Mouse (Mus musculus) adrenal gland, adult 18-20 months (tissue): ENCODE results near the gene Lsamp. TPM values are rescaled to one million over a fixed set of nuclear protein-coding genes. Genes with fewer than 3 reads are reported as not detected.

ENCODE experiments used
- DNase-seq, 2 experiments: peaks; one replicate each; pipeline ENCODE4 v3.0.0; 2021 to 2022; ENCODE audit warnings: low spot score in 2 of 2
- total RNA-seq, 2 experiments: library from RNA; stranded (reverse); gene quantifications; 1 replicate in 1 of 2; 2 replicates in 1 of 2; pipeline ENCODE4 v1.2.3; 2021

Lsamp gene
- total RNA-seq, 2 experiments from 2014 or later, result 5.9 to 9.4 TPM

DNA sequence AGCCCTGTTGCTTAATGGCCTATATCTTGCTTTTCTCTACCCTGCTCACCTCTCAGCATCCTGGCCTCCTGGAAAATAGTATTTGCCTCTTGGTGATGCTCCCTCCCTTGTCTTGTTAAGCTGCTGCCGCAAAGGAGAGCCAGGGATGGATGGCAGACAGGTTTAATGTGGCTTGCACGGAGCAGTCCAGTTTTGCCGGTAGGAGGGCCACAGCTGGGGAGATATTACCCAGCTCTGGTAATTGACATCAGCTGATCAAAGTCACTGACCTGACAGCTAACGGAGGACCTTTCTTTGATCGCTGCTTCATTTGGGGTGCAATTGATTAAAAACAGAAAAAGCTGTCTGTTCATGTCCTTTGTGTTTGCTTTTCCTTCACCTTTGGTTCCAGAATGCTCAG, 2030.8 kb downstream of the Lsamp start:
- no peak for DNase-seq

DNA sequence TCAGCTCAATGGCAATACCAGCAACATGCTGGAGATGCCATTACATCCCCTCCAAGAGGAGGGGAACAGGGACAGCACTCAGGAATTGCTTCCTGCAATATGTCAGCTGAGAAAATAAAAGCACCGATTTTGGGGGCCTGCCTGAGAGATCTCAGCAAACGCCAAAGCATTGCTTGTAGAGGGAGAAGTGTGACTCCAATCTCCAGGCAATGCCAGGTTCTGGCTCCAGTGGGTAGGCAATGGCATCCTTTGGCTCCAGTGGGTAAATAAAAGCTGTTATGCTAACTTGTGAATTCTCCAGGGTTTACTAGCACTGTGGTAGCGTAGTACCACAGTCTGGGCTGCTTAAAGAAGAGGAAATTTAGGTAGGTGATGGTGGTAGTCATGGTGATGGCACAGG, 2031.3 kb downstream of the Lsamp start:
- no peak for DNase-seq

DNA sequence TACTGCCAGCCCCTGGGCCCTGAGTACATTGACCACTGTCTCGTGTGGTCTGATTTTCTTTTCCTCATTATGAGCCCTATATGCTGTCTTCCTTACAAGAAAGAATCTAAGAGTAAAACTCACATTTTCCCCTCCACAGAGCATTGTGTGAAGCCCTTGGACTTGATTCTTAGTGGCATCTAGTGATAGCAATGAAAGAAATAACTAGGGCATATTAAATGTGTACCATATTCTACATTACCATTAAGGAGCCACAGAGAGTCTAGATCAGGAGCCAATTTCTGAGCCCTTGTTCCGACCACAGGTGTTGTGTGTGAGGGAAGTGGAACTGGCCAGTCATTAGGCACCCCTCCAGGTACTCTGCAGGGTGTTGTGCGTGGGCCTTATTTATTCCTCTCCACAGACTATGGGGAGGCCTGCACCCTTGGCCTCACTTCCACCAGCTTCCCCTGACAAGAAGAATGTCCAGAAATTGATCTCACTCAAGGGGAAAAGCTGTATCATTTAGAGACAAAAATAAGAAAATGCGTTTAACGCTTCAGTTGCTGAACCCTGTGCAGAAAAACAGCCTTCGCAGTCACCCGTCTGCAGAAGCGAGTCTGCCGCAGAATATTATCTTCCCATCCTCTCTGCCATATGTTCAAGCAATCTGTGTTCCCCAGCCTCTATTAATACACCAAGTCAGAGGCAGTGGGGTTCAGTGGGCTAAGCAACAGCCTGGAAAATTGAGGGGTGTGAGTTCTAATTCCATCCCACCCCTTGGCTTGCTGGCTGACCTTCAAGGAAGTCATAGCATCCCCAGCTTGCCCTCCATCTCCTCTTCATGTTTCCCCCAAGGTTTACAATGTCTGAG, 2032.9 kb downstream of the Lsamp start:
- no peak for DNase-seq

DNA sequence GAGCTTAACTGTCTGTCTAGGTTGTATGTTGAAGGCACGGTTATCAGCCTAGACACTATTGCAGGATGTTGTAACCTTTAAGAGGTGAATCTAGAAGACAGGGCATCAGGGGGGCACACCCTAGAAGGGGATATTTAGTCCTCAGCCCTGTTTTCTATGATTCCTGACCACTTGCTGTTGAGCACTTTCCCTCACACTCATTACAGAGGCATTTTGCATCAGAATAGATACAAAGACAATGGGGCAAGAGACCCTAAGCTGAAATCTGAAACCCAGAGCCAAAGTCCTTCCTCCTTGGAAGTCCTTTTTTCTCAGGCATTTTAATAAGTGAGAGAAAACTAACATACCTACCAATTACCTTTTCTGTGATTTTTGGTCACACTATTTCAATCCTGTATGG, 2038.4 kb downstream of the Lsamp start:
- no peak for DNase-seq

DNA sequence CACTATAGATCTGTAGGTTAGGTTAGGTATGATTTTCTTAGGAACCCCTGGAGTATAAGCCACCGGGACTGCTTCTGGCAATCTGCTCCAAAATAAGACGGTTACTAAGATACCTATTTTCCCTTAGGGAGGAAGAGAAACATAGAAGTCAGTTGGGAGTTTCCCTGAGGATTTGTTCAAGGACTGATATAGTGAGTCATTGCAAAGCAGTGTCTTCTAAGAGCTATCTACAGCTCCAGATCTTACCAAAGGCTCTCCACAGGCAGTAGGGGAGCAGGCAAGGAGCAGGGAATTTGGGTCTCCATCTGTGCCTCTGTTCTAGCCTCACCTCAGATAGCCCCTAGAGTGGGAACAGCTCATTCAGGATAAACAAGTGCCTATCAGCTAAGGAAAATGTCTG, 2047.9 kb downstream of the Lsamp start:
- no peak for DNase-seq

DNA sequence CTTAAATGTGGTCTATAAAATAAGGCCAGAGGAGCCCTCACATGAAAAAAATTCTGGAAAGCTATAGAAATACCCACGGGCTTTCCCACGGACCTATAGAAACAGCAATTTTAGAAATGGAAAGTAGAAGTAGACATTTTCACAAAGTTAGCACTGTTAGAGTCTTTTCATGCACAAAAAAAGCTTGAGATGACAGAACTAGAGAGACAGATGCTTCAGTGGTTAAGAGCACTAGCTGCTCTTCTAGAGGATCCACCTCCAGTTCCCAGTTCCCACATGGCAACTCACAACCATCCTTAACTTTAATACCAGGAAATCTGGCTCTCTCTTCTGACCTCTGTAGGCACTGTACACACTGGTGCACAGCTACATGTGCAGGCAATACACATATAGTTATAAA, 2049.3 kb downstream of the Lsamp start:
- DNase-seq, result no peak

DNA sequence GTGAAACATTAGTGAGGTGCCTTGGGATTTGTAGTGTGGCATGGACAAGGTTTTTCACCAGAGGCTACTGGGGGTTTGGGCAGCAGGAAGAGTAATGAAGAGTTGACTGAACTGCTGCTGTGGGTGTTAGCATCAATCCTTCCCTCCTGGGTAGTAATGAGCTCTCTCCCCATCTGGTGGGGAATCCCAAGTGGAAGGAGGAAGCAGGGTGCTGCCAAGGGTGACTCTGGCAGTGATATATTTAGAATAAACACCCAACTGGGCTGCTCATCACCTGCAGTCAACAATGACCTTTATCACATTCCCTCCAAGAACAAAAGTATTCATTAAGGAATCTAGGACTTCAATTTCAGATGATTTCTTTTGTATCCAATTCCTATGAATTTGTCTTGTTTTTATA, 2064.0 kb downstream of the Lsamp start:
- no peak for DNase-seq

DNA sequence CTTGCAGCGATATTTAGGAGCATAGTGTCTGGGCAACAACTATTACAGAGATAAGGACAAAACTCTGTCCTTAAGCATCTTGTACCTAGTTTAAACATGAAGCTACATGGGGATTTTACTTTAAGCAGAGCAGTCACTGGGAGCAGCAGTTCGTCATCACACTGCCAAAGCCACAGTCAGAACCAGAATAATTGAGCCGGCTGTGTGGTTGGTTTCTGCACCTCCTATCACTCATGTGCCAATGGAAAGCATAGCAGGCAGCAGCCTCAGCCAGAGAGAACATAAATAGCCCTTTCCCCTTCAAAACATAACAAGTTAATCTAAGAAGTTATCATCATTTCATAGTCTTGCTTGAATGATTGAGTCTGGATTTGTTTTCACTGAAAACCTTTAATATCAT, 2075.8 kb downstream of the Lsamp start:
- no peak for DNase-seq

DNA sequence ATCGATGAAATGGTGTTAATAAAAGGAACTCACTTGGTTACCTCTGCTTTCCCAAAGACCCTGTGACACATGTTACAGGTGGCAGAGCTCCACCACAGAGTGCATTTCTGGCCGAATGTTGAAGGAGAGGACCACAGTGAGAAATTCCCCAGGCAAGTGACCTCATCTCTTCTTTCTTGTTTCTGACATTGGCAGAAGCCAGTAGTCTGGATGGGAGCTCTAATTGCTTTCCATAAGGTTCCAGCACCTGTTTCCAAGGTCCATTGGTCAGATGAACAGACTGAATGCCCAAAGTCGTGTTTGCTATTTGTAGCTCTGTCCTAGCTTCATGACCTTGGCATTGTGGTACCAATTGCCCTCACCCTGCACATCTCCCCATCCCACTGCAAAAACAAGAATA, 2090.2 kb downstream of the Lsamp start:
- DNase-seq, result no peak

DNA sequence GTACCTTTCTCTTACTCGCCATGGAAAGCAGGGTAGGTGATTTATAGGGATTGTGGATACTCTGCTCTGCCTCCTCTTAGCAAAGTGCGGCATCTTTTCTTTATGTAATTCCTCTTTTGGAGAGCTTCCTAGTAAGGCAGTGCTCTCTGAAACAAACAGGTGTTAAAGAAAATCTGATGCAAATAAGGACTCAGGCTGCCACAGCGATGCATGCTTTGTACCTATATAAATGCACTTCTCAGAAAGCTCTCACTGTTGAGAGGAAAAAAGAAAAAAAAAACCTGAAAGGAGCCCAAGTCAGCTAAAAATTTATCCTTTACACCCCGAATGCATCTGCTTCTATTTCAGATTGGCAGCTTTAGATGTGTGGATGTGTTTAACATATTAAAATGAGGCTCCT, 2095.4 kb downstream of the Lsamp start:
- DNase-seq, result no peak

DNA sequence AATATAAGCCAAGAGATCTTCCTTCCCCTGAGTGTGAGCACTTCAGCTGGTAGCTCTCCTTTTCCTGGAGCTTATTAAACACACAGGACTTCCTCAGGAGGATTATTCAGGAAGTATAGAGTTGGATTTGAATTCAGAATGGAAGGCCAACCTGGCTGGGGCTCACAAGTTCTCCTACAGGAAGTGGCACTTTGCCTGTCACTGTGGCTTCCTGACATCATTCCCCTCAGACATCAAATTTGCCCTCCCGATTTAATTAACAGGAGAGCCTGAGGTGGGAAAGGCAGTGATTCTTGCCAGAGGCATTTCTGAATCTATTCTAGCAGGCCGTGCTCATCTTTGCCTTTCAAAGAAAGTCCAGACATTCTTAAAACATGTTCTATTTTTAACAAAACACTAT, 2097.4 kb downstream of the Lsamp start:
- no peak for DNase-seq

DNA sequence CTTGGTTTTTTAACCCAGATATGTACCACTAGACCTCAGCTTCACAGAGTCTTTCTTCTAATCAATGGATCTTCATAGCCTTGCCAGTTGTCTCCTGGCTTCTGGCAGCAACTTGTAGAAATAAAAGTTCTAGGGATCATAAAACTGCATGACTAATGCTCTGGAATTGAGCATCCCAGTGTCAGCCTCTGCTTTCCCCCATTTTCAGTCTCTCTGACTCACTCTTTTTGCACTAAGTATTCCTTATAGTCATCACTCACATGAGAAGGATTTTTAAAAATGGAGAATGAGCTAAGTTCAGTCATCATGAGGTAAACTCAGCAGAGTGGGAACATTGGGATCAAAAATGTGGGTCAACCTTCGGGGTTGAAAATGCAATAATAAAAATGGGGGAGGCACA, 2113.3 kb downstream of the Lsamp start:
- no peak for DNase-seq

DNA sequence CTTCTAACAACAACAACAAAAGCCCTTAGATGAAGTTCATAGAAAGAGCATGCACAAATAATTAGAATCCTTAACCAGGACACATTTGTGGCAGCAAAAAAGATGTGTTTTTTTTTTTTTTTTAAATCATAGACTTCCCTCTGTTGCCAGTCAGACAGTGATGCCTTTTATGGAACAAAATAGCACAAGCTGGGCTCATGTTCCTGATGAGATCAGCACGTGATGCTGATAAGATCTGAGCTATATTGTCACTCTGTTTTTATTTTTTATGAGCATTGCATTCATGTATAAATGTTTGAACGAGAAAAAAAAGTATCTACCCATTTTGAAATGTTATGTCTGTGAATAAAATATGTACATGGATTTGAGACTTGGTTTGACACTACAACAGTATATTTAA, 2118.0 kb downstream of the Lsamp start:
- no peak for DNase-seq

DNA sequence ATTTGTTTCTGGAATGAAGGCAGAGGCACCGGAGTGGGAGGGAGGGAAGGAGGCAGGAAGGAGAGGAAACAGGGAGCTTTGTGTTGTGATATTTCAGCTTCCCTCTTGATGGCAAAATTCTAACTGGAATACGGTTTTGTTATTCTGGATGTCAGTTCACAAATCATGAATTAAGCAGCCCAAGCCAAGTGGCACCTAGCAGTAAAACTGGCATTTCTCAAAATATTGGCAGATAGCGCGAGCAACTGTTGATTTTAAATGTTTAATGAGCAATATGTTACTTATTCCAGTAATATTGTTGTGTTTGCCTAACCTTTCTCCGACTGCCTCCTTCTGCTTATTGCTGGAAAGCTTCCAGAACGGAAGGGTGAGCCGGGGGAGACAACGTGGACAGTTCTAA, 2118.5 kb downstream of the Lsamp start:
- DNase-seq, result no peak

DNA sequence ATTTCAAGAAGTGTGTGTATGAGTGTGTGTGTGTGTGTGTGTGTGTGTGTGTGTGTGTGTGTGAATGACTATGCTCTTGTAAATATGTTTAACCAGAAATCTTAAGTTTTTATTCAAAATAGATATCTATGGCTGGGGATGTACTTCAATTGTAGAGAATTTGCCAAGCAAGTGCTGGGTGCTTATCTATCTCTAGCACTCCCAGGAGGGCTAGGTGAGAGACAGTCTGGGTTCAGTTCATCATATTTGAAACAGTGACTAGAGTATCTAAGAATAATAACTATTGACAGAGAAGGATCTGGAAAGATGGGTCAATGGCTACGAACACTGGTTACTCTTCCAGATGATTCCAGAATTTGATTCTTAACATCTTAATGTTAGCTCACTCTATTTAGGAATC, 2128.1 kb downstream of the Lsamp start:
- no peak for DNase-seq

DNA sequence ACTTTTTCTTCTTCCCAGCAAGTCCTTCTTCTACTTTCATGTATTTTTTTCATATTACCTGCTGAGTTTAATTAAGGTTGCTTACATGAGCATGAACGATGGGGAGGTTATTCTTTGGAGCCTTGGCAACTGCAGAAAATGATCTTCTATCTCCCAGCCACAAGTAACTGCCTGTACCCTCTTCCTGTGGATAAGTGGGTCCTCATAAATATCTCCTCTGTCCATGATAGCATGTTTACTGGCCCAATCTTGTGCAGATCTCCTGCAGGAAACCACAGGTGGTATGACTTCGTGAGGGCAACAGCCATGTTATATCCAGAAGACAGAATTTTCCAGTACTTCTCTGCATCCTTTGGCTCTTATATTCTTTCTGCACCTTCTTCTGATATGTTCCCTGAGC, 2129.1 kb downstream of the Lsamp start:
- DNase-seq, result no peak

DNA sequence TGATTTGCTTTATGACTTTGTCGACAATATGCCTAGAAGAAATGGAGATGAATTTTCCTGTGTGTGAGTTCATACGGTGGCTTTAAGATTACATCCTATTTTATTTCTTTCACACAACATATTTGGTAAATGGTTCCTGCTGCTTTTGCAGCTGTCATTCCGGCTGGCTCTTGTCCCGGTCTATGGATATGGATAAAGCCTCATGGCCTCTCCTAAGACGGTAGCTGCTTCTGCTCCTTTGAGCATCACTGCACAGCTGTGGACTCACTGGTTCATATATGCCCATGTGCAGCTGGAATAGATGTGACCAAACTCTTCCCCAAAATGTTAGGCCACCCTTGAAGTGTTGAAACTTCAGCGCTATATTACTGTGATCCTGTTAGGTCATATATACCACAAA, 2137.6 kb downstream of the Lsamp start:
- DNase-seq, result no peak

DNA sequence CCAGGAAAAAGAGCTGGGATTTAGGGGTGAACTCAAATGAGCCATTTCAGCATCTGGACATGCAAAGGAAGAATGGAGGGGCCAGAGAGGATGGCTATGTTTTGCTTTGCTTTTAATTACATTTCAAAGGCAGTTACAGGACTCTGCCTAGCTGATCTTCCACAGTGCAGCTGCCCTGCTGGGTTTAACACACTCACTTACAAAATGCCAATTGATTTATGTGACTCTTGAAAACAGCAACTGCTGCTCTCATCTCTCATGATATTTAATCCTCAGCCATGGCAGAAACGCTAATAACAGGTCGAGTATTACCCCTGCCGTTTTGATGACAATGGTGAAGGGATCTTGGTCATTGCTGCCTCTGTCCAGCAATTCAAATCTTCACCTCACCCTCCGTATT, 2139.7 kb downstream of the Lsamp start:
- DNase-seq, result no peak

DNA sequence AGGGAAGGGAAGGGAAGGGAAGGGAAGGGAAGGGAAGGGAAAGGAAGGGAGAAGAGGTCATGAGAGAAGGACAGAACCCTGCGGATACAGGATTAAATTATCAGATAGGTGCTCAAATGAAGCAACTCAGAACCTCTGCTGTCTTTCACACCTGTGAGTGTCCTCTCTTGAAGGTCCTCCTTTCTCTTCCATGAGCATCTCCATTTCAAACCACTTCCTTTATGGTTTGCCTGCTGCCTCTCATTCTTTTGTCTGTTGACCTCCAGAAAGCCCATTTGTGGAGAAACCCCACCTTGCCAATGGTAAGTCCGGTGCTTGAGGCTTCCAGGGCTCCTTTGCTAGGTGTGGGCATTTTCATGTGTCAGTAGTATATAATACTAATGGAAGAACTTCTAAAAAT, 2141.9 kb downstream of the Lsamp start:
- no peak for DNase-seq

DNA sequence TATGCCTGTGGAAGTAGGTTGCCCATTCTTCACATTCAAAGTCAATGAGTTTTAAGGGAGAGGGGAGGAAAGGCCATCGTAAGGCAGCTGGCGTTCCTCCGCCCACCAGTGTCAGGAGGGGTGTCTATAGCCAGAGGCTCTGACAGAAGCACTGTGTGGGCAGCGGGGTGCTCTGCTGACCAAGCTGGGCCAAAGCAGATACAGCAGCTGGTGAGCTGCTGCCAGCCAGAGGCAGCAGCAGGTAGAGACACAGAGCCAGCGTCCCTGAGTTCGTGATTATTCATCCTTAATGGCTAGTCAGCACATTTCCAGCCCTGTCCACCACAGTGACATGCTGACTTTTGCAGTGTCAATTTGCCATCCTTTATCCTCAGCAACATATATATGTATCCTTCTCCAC, 2163.0 kb downstream of the Lsamp start:
- no peak for DNase-seq

DNA sequence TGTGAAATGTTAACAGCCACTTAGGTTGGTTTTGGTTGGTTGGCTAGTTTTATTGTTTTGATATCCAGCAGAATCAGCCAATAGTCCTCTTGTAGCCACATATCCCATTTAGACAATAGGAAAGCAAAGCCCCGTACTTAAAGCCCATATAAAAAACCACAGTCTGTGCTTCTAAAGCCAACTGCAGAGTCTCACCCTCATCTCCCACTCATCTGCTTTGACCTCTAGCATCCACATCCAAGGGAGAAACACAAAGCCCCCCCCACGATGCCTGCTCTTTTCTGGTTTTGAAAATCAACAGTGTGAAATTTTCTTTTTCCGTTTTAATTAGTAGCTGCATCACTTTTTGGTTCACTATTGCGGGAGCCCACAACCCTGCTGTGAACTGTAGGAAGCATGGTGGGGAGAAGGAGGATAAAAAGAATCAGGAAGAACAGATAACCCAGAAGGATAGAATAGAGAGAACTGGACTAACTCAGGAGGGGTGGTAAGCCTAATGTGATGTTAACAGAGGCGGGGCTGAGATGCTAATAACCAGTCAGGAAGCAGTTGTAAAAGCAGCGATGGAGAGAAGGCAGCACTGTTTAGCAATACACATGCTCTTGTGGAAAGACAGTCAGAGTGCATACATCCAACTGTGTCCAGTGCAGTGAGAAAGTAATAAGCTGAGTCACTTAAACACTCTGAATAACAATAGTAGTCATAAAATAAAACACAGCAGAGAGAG, 2165.2 kb downstream of the Lsamp start:
- DNase-seq, result no peak

DNA sequence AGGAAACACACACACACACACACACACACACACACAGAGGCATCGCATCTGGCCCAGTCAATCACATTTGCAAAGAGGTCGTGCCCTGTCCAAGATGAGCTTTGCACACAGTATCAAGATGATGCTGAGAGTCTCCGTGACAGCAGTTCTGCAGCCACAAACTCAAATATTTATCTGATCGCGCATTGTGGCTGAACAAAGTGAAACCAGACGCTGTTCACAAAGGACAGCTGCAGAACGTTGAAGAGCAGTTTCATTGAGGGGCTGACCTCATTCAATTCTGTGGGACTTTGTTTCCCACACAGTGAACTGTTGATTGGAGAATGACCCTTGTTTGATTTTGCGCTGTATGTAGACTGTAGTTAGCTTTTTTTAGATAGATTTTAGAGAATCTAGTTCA, 2168.5 kb downstream of the Lsamp start:
- no peak for DNase-seq

DNA sequence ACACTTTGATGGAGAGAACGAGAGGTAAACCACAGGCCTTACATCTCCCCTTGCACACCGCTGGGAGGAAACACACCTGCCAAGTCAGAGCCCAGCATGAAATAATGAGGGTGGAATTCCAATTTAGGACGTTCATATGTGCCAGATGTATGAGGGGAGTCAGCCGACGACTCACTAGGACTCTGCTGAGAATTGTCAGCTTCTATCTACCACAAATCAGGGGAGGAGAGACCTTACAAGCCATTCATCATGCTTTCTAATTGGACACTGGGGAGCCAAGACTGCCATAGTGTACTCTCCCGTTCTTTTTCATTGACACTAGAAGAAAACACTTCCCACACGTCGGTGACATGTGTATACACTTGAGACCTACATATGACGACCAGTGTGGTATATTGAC, 2173.7 kb downstream of the Lsamp start:
- no peak for DNase-seq
